Mouse (Mus musculus): ENCODE results near the gene Zfp286.

DNA sequence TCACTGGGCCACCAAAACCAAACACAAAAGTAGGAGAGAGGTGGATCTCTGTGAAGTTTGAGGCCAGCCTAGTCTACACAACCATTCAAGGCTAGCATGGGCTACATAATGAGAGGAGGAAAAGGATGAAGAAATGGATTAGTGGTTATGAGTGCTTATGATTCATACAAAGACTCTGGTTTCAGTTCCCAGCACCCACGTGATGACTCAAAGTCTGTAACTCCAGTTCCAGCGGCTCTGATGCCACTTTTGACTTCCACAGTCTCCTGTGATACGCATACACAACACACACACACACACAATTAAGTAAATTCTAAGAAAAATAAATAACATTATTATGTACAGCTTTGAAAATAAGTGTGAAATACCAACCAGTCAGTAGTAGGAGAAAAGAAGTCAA, 56.6 kb downstream of the Zfp286 start:
- TF ChIP-seq CTCF (conservative IDR thresholded peaks at IDR 0.05; ENCODE audit: low read length) (no peak), POU5F1 (IDR thresholded peaks at IDR 0.05; ENCODE audit: borderline replicate concordance, low read length) (no peak)

Measured in E14TG2a.4 (cell line).